Mouse (Mus musculus): ENCODE data around the gene Psmd14. TPM values are rescaled to one million over a fixed set of nuclear protein-coding genes. Genes with fewer than 3 reads are reported as not detected.

The Psmd14 gene
- total RNA-seq (2021), result 100 to 1,000 TPM in 1 of 2 experiments, 10 to 100 TPM in 1; 96.3 to 110 TPM
- long read RNA-seq, experiment 1, transcript Psmd14-201 (12 exons, 1,541 nt), result major isoform, 58 of 63 reads
- long read RNA-seq, experiment 1, partial matches to known transcripts, result 2 of 63 reads
- long read RNA-seq, experiment 1, other reads (novel, unspliced or antisense), result 3 of 63 reads
- long read RNA-seq, experiment 2, transcript Psmd14-201 (12 exons, 1,541 nt), result major isoform, 35 of 38 reads
- long read RNA-seq, experiment 2, partial matches to known transcripts, result 0 of 38 reads
- long read RNA-seq, experiment 2, other reads (novel, unspliced or antisense), result 2 of 38 reads

DNA sequence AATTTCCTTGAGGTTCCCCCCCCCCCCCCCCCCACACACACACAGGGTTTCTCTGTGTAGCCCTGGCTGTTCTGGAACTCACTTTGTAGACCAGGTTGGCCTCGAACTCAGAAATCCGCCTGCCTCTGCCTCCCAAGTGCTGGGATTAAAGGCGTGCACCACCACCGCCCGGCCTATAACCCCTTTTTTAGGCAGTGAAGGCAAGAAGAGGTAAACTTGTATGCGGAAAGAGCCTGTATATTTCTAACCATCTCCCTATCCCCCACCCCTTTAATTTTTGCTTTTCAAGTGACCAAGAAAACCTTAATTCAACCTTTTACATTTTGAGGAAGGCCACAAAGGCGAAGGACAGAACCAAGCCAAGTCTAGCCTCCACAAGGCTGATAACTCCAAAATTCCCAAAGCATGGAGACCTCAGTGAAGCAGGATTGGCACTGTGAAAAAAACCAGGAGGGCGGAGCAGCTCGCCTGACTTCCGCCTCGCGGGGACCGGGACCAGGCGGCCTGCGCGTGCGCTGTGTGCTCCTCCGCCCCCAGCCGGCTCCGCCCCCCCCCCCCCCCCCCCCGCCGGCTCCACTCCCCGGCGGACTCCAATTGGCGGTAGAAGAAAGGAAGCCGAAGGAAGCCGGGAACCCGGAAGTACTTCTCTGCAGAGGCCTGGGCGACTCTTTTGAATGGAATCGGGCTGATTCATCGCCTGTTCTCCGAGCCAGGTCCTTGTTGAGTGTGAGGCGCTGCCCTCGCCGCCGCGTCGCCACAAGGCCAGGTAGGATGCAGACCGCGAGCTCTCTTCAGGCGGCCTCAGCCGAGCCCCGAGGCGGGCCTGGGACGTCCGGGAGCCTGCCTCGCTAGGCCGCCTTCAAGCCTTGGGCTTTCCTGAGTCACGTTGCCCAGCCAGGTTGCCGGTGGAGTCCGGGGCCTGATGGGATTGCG, at the start of gene Psmd14:
Gene Psmd14, plus strand, starts transcription at position 587 of the 933 bp plus-strand sequence.
- intact Hi-C loops (cut with DNase I), result loop anchor here (5.0 kb wide), 1 partner anchor 91 kb away; the partner anchor contains the start of gene Tbr1
- no peak for TF ChIP-seq CTCF (IDR thresholded peaks at IDR 0.05)
- Histone ChIP-seq H3K4me3 (peak within 1 kb of the TSS; percentile 88), H3K27ac (peak within 1 kb of the TSS; percentile 82)
- peak; percentile 80 to 85 for DNase-seq (ENCODE audit: extremely low spot score in 1 of 2, low spot score in 2 of 2)

DNA sequence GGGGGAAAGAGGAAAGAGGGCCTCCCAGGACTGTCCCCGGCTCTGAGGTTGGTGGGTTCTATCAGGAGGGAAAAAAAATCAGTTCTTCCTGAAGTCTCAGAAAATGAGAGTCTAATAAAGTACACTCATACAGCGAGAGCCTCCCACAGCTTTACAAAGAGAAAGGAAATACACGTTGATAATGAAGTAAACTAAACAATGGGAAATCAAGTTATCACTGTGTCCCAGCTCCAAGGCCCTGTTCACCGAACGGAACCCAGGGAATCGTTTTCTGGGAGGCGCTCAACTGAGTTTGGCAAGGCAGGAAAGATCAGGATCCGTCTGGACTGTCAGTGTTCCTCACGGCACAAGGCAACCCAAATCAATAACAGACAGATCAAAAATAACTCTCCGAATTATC, 48.7 kb upstream of the Psmd14 start:
- intact Hi-C loops (cut with DNase I), result no loop called here
- H3K27ac ChIP-seq, result no peak overlapping the region

DNA sequence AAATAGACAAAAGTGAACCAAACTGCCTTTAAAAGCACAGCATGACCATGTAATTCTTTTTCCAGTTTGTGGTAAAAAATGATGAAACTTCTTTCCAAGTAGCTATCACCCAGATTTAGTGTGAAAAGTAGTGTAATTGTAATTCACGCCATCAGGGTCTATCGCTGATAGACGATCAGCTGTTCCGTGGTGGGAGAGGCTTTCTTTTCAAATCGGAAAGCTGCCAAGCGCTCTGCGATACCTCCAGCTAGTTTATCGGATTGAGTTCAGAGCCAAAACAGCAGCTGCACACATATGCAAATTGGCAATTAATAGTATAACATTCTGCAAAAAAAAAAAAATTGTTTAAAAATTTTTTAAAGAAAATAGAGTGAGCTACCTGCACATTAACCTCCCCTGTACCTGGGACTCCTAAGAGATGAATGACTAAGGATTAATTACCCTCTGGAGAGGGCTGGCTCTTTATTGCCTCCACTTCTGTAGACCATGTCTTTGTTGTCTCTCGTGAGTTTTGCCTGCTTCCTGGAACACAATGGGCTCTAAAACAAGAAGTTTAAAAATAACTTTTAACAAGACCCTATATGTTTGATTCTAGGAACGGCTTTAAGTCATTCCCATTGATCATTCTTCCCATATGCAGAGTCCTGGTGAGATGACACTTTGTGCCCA, 47.8 kb upstream of the Psmd14 start:
- no peak for DNase-seq (ENCODE audit: extremely low spot score in 1 of 2, low spot score in 2 of 2)
- intact Hi-C loops (cut with DNase I), result no loop called here
- no peak overlapping the region for H3K4me3 ChIP-seq
- no peak overlapping the region for H3K27ac ChIP-seq
- TF ChIP-seq CTCF (IDR thresholded peaks at IDR 0.05), result no peak

More for the DNA sequence above, 48.7 kb upstream of the Psmd14 start:
- no peak overlapping the region for H3K4me3 ChIP-seq
- DNase-seq (ENCODE audit: extremely low spot score in 1 of 2, low spot score in 2 of 2), result no peak
- TF ChIP-seq CTCF (IDR thresholded peaks at IDR 0.05), result no peak

DNA sequence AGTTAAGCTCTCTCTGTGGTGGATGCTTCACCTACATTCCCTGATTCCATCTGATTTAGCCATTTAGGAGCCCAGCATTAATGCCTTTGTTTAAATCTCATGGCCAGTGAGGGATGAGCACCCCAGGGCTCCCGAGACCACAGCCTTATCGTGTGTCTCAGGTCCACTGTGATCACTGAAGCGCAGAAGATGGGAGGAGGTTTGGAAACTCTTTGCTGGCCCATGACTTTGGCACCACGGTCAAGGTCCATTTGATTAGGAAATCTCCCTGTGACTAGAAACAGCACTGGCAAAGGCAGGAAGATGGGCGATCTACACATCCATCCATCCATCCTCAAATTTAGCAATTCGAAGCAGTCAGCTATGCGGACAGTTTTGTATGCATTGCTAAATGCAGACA, 44.1 kb upstream of the Psmd14 start:
- intact Hi-C loops (cut with DNase I), result no loop called here
- Histone ChIP-seq H3K4me3 (no peak overlapping the region), H3K27ac (no peak overlapping the region)
- TF ChIP-seq CTCF (IDR thresholded peaks at IDR 0.05), result no peak
- no peak for DNase-seq (ENCODE audit: extremely low spot score in 1 of 2, low spot score in 2 of 2)

DNA sequence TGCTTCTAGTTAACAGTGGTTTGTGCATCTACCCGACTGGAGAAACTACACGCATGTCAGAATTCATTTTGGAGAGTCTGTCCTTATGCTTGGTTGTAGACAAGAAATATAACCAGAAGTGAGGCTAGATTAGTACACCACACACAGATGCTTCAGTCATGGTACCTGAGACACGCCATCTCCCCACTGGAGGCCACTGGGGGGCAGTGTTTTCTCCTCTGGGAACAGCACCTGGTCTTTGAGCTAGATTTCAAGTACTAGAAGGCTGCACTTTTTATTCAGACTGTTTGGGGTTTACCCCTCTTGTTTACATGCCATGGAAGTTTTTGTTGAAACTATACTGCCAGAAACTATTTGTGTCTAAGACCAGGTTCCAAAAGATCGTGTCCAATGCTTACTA, 43.2 kb upstream of the Psmd14 start:
- intact Hi-C loops (cut with DNase I), result no loop called here
- Histone ChIP-seq H3K27ac (no peak overlapping the region), H3K4me3 (no peak overlapping the region)
- TF ChIP-seq CTCF (IDR thresholded peaks at IDR 0.05), result peak; percentile 70
- peak; percentile 55 to 66 for DNase-seq (ENCODE audit: extremely low spot score in 1 of 2, low spot score in 2 of 2)

DNA sequence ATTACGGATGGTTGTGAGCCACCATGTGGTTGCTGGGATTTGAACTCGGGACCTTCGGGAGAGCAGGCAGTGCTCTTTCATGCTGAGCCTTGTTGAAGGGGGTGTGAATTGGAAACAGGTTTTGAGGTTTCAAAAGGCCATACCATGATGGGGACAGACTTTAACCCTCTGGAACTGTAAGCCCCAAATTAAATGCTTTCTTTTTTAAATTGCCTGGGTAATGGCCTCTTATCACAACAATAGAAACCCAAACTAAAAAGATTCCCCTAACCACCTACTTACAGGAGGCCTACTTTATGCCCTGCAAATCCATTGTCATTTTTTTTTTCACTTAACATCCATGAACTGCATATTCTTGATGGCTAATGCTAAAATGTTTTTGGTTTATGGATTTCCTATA, 36.9 kb upstream of the Psmd14 start:
- Histone ChIP-seq H3K4me3 (no peak overlapping the region), H3K27ac (no peak overlapping the region)
- intact Hi-C loops (cut with DNase I), result no loop called here
- DNase-seq (ENCODE audit: extremely low spot score in 1 of 2, low spot score in 2 of 2), result no peak
- no peak for TF ChIP-seq CTCF (IDR thresholded peaks at IDR 0.05)

DNA sequence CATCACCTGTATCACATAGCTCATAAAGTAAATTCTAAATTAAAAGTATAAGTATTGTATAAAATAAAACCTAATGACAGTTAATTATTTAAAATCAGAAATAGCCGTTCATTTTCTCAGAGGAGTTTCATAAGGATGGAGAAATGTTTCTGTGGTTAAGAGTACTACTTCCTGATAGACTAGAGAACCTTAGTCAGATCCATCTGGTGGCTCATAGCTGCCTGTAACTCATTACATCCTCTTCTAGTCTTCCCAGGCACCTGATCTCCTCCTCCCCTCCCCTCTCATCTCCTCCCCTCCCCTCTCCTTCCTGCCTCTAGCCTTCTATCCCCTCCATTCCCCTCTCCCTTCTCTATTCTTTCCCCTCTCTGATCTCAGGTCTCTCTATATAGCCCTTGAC, 29.9 kb upstream of the Psmd14 start:
- Histone ChIP-seq H3K27ac (no peak overlapping the region), H3K4me3 (no peak overlapping the region)
- intact Hi-C loops (cut with DNase I), result no loop called here
- no peak for DNase-seq (ENCODE audit: extremely low spot score in 1 of 2, low spot score in 2 of 2)
- no peak for TF ChIP-seq CTCF (IDR thresholded peaks at IDR 0.05)

DNA sequence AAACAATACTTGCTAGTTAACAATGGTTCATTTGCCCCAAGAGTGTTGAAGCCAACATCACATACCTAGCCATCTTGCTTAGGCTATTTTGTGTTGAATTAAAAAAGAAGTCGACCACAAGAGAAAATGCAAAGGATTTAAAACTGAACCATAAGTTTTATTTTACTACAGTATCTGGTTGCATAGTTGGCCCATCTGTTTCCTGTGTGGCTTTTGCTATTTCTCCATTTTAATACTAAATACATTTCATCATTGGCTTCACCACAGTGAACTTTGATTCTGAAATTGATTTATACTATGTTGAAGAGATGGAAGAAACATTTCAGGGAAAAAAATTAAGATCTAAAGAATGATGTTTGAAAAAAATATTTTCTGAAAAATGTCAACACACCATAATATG, 25.0 kb upstream of the Psmd14 start:
- DNase-seq (ENCODE audit: extremely low spot score in 1 of 2, low spot score in 2 of 2), result no peak
- Histone ChIP-seq H3K27ac (no peak overlapping the region), H3K4me3 (no peak overlapping the region)
- intact Hi-C loops (cut with DNase I), result no loop called here
- TF ChIP-seq CTCF (IDR thresholded peaks at IDR 0.05), result no peak

DNA sequence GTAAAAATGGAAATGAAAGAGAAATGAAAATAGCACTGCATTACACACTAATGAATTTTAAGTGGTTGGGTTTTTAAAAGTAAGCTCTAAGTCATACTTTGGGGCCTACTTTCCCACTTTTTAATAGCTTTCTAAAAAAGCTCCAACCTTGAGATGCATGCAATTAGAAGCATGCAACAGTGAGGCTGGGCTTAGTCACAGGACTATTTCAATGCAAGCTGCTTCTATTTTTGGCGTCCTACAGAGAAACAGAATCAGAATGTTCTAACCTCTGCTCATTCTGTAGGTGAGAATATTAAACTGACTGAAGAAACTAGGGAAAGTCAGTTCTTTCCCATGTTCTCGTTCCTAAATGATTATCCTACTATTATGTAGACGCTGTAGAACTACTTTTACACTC, 22.4 kb upstream of the Psmd14 start:
- no peak for DNase-seq (ENCODE audit: extremely low spot score in 1 of 2, low spot score in 2 of 2)
- Histone ChIP-seq H3K4me3 (no peak overlapping the region), H3K27ac (no peak overlapping the region)
- TF ChIP-seq CTCF (IDR thresholded peaks at IDR 0.05), result no peak
- intact Hi-C loops (cut with DNase I), result no loop called here

DNA sequence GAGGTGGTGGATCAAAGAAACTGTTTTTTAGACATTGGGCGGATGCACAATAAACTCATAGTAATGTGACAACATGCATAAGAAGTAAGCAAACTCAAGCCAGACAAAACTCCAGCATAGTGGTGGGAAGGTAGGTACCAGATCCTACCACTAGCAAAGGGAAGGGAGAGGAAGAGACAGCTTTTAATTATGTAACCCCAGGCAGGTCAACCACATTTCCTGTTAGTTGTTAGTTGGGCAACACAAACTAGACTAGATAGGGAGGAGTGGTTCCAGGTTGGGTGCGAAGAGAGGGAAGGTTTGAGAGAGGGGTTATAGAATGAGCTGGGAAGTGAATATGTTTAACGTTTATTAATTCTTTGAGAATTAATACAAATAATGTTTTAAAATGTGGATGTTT, 1.9 kb upstream of the Psmd14 start:
- intact Hi-C loops (cut with DNase I), result no loop called here
- DNase-seq (ENCODE audit: extremely low spot score in 1 of 2, low spot score in 2 of 2), result no peak
- no peak for TF ChIP-seq CTCF (IDR thresholded peaks at IDR 0.05)
- H3K27ac ChIP-seq, result no peak overlapping the region
- H3K4me3 ChIP-seq, result no peak overlapping the region

DNA sequence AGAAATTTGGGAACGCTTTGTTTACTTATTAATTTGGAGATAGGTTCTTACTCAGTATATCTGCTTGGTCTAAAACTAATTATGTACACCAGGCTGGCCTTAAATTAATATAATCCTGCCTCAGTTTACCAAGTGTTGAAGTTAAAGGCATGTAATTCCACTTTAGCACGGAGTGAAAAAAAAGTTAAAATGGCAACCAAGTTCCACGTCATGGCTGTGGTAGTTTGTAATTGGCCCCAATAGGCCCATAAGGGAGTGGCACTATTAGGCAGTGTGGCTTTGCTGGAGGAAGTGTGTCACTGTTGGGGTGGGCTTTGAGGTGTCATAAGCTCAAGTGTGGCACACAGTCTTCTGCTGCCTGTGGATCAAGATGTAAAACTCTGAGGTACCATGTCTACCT, 1.0 kb downstream of the Psmd14 start:
- intact Hi-C loops (cut with DNase I), result loop anchor here (5.0 kb wide), 1 partner anchor 90 kb away; the partner anchor contains the start of gene Tbr1
- H3K4me3 ChIP-seq, result peak overlapping the region; percentile 88
- TF ChIP-seq CTCF (IDR thresholded peaks at IDR 0.05), result no peak
- peak overlapping the region; percentile 82; the same call in 1 of the 2 replicates for H3K27ac ChIP-seq
- DNase-seq (ENCODE audit: extremely low spot score in 1 of 2, low spot score in 2 of 2), result no peak

All from left cerebral cortex, adult 2 months (tissue).